Mouse (Mus musculus): ENCODE measurements around the gene Cyp4f15. TPM values are rescaled to one million over a fixed set of nuclear protein-coding genes. Genes with fewer than 3 reads are reported as not detected.
A peak's percentile ranks its signal among the peaks of the same experiment; 100 is the strongest.
"Not testable (repeated sequence)": the region's sequence is repeated elsewhere in the genome, so short reads cannot be mapped to it uniquely, and the experiment has no call there.

The Cyp4f15 gene
- polyA plus RNA-seq, 1 experiment from 2014 or later = 1.0 TPM

GRCm38 (mm10) chr17:32690959-32691358 is 5.5 kb downstream of the Cyp4f15 start:
- no peaks in the 10 kb centered on the region for H3K36me3 ChIP-seq
- H3K27ac ChIP-seq (replicated peaks) = no peak overlapping the region
- H3K4me2 ChIP-seq = no peak overlapping the region
- H3K9me3 ChIP-seq = no peaks in the 10 kb centered on the region
- no peaks in the 10 kb centered on the region for H3K27me3 ChIP-seq
- 0 out of 2 replicates have a peak, but pooled peaks cover under 1% of the 10 kb centered on the region for H3K4me1 ChIP-seq (replicated peaks)
- ATAC-seq (ENCODE audit: low read depth) = no peak
- no peak overlapping the region for H3K9ac ChIP-seq
- no peak overlapping the region for H3K4me3 ChIP-seq
- 92% methylated on average over 1 of the region's 1 CpGs for WGBS

- Histone ChIP-seq H3K36me3 (no peaks in the 10 kb centered on the region), H3K4me1 (replicated peaks) (no peaks in the 10 kb centered on the region), H3K9ac (no peak overlapping the region), H3K4me3 (no peak overlapping the region), H3K9me3 (peaks cover 9% of the 10 kb centered on the region; the same call in 1 of the 2 replicates), H3K27me3 (no peaks in the 10 kb centered on the region), H3K27ac (replicated peaks) (no peak overlapping the region), H3K4me2 (peak overlapping the region; percentile 21; the same call in 1 of the 2 replicates)
- no peak for ATAC-seq (ENCODE audit: low read depth)
- 51% methylated on average over 22 of the region's 22 CpGs for WGBS
Measured at GRCm38 (mm10) chr17:32702826-32703225, 17.4 kb downstream of the Cyp4f15 start.

DNA sequence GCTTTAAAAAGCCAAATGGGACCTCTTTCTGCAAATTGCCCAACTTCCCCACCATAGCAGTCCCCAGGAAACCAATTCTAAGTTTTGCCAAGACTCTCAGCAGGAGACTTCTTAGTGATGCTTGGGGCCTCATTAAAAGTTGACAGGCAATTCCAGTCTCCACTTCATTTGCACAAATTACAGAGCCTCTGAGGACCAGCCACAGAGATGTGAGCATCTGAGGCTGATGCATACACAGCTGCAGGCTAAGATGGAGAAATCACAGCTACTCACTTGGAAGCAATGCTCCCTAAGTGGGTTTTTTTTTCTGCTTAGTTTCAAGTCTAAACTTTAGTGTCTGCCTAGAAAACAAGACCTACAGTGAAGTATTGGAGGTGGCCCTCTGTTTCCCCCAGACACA is 25.1 kb downstream of the Cyp4f15 start:
- not testable (repeated sequence) for H3K36me3 ChIP-seq; H3K4me1 ChIP-seq (replicated peaks); H3K27me3 ChIP-seq; ATAC-seq (ENCODE audit: low read depth); H3K9ac ChIP-seq; H3K9me3 ChIP-seq; H3K4me3 ChIP-seq; H3K27ac ChIP-seq (replicated peaks); H3K4me2 ChIP-seq

DNA sequence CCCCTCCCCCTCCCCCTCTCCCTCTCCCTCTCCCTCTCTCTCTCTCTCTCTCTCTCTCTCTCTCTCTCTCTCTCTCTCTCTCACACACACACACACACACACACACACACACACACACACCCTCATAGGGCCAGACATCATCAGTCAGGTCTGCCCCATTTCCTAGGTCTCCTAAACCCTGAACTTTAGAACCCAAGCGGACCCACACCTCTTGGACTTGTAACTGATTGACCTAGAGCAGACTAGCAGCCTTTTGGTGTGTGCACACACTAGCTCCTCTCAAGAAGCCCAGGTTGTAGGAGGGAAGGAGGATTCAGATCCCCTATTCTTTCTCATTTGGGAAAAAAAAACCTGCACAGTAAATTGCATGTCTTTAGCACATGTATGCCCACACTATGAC is 36.7 kb downstream of the Cyp4f15 start:
- H3K4me1 ChIP-seq (replicated peaks); H3K9me3 ChIP-seq; H3K4me3 ChIP-seq; H3K4me2 ChIP-seq; H3K27ac ChIP-seq (replicated peaks); ATAC-seq (ENCODE audit: low read depth); H3K9ac ChIP-seq; H3K27me3 ChIP-seq; H3K36me3 ChIP-seq: not testable (repeated sequence)
- 87% methylated on average over 1 of the region's 1 CpGs for WGBS

GRCm38 (mm10) chr17:32722771-32723170 is 37.3 kb downstream of the Cyp4f15 start:
- WGBS = 81% methylated on average over 7 of the region's 7 CpGs
- no peak overlapping the region for H3K4me2 ChIP-seq
- H3K4me3 ChIP-seq = no peak overlapping the region
- no peak for ATAC-seq (ENCODE audit: low read depth)
- no peak overlapping the region for H3K9ac ChIP-seq
- H3K36me3 ChIP-seq = no peaks in the 10 kb centered on the region
- H3K27ac ChIP-seq (replicated peaks) = no peak overlapping the region
- H3K9me3 ChIP-seq = peaks cover 7% of the 10 kb centered on the region; the same call in 1 of the 2 replicates
- no peaks in the 10 kb centered on the region for H3K27me3 ChIP-seq
- H3K4me1 ChIP-seq (replicated peaks) = no peaks in the 10 kb centered on the region

- H3K4me3 ChIP-seq; H3K4me1 ChIP-seq (replicated peaks); H3K27ac ChIP-seq (replicated peaks); H3K9me3 ChIP-seq; H3K36me3 ChIP-seq; H3K9ac ChIP-seq; H3K27me3 ChIP-seq; H3K4me2 ChIP-seq; ATAC-seq (ENCODE audit: low read depth): not testable (repeated sequence)
Measured at GRCm38 (mm10) chr17:32726360-32726759, 40.9 kb downstream of the Cyp4f15 start.

DNA sequence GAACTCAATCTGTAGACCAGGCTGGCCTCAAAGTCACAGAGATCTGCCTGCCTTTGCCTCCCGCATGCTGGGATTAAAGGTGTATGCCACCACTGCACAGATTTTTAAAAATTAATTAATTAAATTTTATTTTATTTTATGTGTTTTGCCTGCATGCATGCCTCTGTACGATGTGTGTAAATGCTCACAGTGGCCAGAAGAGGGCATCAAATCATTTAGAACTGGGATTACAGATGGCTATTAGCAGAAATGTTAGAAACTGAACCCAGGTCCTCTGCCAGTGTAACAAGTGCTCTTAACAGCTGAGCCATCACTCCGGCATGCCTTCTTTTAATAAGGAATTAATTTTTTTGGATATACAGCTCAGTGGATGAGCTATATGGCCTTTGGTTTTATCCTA is 43.6 kb downstream of the Cyp4f15 start:
- H3K9me3 ChIP-seq = peaks cover 5% of the 10 kb centered on the region
- no peaks in the 10 kb centered on the region for H3K4me1 ChIP-seq (replicated peaks)
- H3K4me2 ChIP-seq = no peak overlapping the region
- no peak for ATAC-seq (ENCODE audit: low read depth)
- no peaks in the 10 kb centered on the region for H3K27me3 ChIP-seq
- no peaks in the 10 kb centered on the region for H3K36me3 ChIP-seq
- no peak overlapping the region for H3K27ac ChIP-seq (replicated peaks)
- no peak overlapping the region for H3K9ac ChIP-seq
- 73% methylated on average over 3 of the region's 3 CpGs for WGBS
- H3K4me3 ChIP-seq = no peak overlapping the region

GRCm38 (mm10) chr17:32738406-32738805 is 53.0 kb downstream of the Cyp4f15 start:
- Histone ChIP-seq H3K36me3 (no peaks in the 10 kb centered on the region), H3K4me3 (no peak overlapping the region), H3K9me3 (no peaks in the 10 kb centered on the region), H3K9ac (no peak overlapping the region), H3K4me1 (replicated peaks) (no peaks in the 10 kb centered on the region; the same call in 1 of the 2 replicates), H3K27ac (replicated peaks) (no peak overlapping the region), H3K27me3 (no peaks in the 10 kb centered on the region), H3K4me2 (no peak overlapping the region)
- WGBS = 84% methylated on average over 1 of the region's 1 CpGs
- no peak for ATAC-seq (ENCODE audit: low read depth)

DNA sequence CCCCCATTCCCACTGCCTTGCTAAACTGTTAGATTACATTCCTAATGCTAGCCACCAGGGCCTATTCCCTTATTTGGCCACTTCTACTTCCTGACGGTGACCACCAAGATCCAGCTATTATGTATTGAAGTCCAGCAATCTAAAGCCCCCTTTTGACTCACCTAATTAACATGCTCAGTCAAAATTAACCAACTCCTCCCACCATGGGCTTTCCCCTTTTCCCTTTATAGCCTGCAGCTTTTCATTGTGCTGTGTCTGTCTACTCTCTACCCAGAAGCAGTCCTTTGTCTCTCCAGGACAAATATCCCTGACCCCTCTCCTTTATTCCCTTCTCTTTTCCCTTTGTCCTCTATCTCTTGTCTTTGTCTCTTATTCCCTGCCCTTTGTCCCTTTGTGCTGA is 55.6 kb downstream of the Cyp4f15 start:
- Histone ChIP-seq H3K4me2 (no peak overlapping the region), H3K4me3 (no peak overlapping the region), H3K9me3 (no peaks in the 10 kb centered on the region), H3K9ac (no peak overlapping the region), H3K4me1 (replicated peaks) (no peaks in the 10 kb centered on the region; the same call in 1 of the 2 replicates), H3K36me3 (no peaks in the 10 kb centered on the region), H3K27me3 (no peaks in the 10 kb centered on the region), H3K27ac (replicated peaks) (no peak overlapping the region)
- 5% methylated on average over 1 of the region's 1 CpGs for WGBS
- no peak for ATAC-seq (ENCODE audit: low read depth)

- Histone ChIP-seq H3K9me3 (no peaks in the 10 kb centered on the region), H3K4me3 (no peak overlapping the region), H3K27me3 (no peaks in the 10 kb centered on the region), H3K27ac (replicated peaks) (no peak overlapping the region), H3K4me1 (replicated peaks) (no peaks in the 10 kb centered on the region), H3K36me3 (no peaks in the 10 kb centered on the region), H3K4me2 (no peak overlapping the region), H3K9ac (no peak overlapping the region)
- WGBS = 50% methylated on average over 5 of the region's 5 CpGs
- no peak for ATAC-seq (ENCODE audit: low read depth)
Measured at GRCm38 (mm10) chr17:32750611-32751010, 65.2 kb downstream of the Cyp4f15 start.

Other genes with a start within 250 kb of the Cyp4f15 start
- 0.45 and 0.55 TPM in 2 replicates for gene Cyp4f39, start 232.9 kb upstream of the Cyp4f15 start, polyA plus RNA-seq (2015; fragmentation: Nextera tagmentation; extraction: Ambion mirVana)
- gene Cyp4f17, start 179.6 kb upstream of the Cyp4f15 start, polyA plus RNA-seq (2015; fragmentation: Nextera tagmentation; extraction: Ambion mirVana) = 11.5 and 12.1 TPM in 2 replicates
- 25.2 and 28.4 TPM in 2 replicates for gene Cyp4f16, start 149.1 kb upstream of the Cyp4f15 start, polyA plus RNA-seq (2015; fragmentation: Nextera tagmentation; extraction: Ambion mirVana)
- gene Cyp4f37, start 64.3 kb upstream of the Cyp4f15 start, polyA plus RNA-seq (2015; fragmentation: Nextera tagmentation; extraction: Ambion mirVana) = 0.53 TPM in 1 of 2 replicates, not detected in the other
- not detected in 2 replicates for gene Cyp4f40, start 26.7 kb upstream of the Cyp4f15 start, polyA plus RNA-seq (2015; fragmentation: Nextera tagmentation; extraction: Ambion mirVana)
- 24.3 and 28.1 TPM in 2 replicates for gene Zfp871, start 102.7 kb downstream of the Cyp4f15 start, polyA plus RNA-seq (2015; fragmentation: Nextera tagmentation; extraction: Ambion mirVana)
- 48.7 and 55.0 TPM in 2 replicates for gene Zfp811, start 124.3 kb downstream of the Cyp4f15 start, polyA plus RNA-seq (2015; fragmentation: Nextera tagmentation; extraction: Ambion mirVana)
- 18.4 and 18.8 TPM in 2 replicates for gene Zfp799, start 144.6 kb downstream of the Cyp4f15 start, polyA plus RNA-seq (2015; fragmentation: Nextera tagmentation; extraction: Ambion mirVana)
- gene Zfp870, start 206.0 kb downstream of the Cyp4f15 start, polyA plus RNA-seq (2015; fragmentation: Nextera tagmentation; extraction: Ambion mirVana) = 6.1 and 7.2 TPM in 2 replicates
- gene Cyp4f14, start 231.7 kb downstream of the Cyp4f15 start, polyA plus RNA-seq (2015; fragmentation: Nextera tagmentation; extraction: Ambion mirVana) = not detected in 2 replicates